Mouse (Mus musculus) retina, postnatal 7 days (tissue): ENCODE measurements at regions not wholly inside any gene's neighbourhood (a gene's known extent, or its start where the extent isn't known, plus 50 kb on each side); places are given as distances from the start of the nearest gene placed in this dataset.
A peak's percentile ranks its signal among the peaks of the same experiment; 100 is the strongest.

ENCODE experiments used
- DNase-seq: peaks from one replicate; pipeline ENCODE4 v3.0.0-alpha.2; 2012; ENCODE audit warnings: low read depth, low spot score

DNA sequence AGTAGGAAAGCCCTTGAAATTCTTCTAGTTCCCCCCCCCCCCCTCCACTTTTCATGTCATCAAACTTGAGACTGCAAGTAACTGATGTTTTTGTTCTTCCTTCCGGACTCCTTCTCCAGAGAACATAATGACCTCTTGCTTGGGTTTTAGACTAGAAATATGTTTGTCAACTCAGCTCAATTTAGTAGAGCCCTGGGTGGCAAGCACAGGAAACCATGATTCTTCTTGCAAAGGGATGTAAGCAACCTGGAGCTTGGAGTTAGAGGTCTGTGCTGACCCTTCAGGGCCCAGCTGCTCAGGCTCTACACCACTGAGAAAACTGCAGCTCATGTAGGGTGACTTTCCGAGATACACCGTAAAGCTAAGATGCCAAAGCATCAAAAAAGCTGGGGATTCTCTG lies 127.2 kb upstream of the Meis1 start:
- no peak for DNase-seq

DNA sequence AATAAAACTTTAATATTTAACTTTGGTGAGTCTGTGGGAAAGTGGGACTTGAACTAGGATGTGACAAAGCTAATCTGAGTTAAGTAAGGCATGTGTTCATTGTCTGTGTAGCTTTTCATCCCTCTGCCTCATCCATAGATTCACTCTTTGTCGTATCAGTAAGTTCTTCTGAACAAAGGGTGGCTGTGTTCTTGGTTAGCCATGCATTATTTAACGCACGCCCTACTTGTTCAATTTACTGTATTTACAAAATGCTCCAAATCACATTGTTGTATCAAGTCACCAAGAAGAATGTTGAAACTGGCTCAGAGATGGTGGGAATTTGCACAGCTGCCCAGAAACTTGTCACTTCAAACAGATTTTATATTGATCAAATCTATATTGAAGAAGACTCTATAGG lies 132.2 kb upstream of the Meis1 start:
- no peak for DNase-seq

DNA sequence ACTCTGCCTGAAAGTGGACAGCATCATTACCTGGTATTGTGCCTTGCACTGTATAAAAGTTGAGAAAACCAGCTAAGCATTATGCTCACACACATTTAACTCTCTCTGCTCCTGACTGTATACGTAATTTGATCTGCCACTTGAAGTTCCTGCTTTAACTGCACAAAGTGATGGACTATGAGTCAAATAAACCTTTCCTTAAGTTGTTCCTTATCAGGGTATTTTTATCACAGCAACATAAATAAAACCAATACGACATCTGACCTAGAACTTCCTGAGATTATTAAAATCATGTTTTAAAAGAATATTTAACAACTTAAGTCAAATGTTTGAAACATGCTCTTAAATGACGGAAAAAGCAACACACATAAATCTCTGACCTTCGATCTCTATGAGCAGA lies 134.9 kb upstream of the Meis1 start:
- no peak for DNase-seq

DNA sequence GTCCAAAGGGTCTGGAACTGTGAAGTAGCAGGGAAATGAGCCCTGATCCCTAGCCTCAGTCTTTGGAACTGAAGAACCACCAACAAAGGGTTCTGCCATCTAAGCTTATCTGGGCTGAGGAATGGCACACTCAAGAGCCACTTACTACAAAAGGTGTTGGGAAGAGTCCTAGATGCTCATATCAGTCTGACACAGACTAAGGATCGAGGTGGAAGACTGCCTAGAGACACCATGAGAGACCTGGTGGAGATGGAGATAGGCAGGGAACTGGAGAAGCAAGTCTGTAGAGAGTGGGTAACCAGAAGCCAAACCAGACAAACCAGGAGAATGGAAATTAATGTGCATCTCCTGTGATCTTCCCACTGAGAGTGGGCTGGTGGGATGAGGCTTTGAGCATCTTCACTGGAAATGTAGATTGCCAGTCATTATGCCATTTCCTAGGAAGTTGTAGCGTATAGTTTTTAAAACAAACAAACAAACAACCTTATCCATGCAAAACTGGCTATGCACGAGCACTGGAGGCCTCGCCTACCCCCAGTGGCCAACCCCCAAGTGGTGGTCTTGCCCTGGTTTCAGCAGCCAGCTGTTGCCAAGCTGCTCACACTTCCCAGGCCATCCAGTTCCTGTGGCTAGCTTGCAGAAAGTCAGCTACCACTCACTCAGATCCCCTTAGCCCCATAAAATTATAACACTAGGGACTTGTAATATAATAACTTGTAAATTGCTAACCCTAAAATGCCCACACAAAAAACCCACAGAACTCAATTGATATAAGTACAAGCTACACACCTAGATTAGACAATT lies 136.2 kb upstream of the Meis1 start:
- no peak for DNase-seq

DNA sequence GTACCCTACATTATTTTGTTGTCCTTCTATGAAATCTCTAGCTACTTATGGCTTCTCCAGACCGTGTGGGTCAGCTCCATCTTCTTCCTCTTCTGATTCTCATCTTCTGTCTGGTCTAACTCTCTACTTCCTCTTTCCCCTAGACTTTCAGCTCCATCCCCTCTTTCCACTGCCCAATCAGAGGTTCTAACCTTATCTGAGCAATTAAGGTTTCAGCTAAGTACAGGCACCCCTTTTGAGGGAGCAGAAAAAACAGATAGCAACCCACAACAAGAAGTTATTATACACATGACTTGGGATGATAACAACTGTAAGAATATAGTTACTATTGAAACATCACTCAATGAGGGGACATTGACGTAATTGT lies 136.8 kb upstream of the Meis1 start:
- DNase-seq, result no peak

DNA sequence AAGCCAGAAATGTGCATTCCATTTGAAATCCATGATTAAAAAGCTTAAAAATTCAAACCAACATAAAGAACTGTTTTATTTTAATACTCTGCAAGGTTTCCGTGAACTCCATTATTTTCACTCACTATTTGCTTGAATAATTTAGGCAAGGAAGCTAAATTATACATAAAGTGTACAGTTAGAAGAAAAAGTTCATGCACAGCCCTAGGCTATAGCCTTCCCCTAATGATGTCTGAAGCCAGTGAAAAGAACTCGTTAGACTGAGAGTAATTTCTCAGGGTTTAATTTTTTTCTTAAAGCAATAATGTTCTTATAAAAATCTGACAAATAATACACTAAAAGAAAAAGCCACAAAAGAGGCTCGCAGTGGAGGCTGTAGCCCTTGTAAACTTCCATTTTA lies 141.4 kb upstream of the Meis1 start:
- no peak for DNase-seq

DNA sequence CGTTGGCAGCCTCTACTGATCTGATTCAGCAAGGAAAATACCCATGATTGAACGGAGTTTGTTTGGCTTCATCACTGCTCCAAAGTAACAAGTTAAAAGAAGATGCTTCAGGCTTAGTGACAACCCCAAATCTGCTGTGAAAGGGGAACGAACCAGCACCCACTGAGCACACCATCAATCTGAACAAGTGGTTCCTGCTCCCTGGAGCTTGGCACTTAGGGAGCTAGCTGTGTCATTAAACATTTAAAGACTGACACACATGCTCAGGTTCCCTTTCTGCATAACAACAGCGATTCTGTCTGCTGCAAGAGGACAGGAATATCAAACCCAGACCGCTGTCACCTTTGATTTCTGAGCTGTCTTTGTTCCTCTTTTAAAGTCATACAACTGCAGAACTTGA lies 141.9 kb upstream of the Meis1 start:
- DNase-seq, result no peak

DNA sequence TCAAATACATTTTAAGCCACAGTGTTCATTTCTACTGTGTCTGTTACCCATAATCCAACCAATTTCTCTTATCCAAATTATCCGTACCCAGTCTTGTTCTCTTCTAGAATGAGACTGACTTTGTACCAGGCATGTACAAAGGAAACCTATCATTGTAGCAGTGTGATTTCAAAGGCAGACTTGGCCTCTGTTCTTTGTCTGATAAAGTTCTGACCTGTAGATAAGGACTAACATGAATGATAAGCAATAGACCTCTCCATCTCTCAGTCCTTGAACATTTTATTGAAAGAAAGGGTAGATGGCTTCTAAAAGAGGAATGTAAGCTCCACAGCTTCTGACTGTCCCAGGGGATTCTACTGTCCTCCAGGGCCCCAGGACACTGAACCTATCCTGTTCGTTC lies 152.2 kb upstream of the Meis1 start:
- DNase-seq, result no peak

DNA sequence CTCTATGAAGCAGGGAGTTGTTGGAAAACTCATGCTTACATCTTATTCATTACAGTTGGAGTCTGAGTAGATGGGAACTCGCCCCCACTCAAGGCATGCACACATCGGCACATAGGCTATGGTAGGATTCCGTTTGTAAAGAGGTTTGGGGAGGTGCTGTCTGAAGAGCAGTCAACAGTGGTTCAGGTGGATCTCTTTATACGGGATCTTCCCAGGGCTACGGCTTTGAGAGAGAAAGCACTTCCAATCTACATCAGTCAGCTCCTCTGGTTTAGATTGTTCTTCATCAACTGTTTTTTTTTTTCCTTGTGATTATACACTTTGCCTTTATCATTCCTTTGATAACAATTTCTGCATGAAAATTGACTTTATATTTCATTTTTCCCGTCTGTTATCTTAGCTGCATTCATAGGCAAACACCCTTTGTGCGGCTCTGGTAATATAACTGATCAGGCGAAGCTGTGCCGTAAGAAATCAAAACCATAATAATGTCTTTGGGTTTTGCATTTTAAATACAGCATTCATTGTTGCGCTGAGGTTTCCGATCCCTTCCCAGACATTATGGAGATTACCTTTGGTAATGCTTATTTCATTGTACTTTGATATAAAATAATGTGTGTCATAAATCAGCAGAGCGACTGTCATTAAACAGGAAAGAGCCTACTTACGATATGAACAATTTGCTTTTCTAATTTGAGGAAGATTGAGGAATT lies 155.7 kb upstream of the Meis1 start:
- no peak for DNase-seq

DNA sequence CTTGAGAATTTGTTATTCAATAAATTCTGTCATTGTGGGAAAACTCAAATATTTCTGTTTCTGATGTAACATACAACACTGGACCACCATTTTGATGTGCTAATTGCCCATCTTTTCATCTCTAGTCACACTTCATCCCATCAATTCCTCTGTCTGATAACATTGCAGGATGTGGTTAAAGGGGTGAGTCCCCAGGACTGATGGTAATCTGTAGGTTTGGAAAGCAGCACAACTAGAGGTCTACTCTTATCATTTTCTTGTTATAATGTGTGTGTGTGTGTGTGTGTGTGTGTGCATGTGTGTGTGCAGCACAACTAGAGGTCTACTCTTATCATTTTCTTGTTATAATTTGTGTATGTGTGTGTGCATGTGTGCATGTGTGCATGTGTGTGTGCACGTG lies 160.5 kb upstream of the Meis1 start:
- DNase-seq, result no peak

DNA sequence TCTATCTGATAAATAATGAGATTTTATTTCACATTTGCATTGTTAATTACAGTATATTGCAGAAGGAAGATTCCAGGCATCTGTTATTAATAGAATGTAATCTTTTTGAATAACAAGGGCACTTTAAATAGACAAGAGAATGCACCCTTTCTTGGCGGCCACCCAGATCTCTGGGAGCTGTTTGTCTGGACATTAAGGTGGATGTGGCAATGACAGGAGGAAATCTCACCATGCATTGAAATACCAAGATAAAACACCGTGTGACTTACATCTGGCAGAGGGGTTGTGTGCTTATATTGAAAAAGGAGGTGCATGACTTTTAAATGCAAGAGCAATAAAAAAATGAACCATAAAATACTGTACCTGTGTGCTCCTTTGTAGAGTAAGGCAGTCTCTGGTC lies 171.0 kb upstream of the Meis1 start:
- no peak for DNase-seq

DNA sequence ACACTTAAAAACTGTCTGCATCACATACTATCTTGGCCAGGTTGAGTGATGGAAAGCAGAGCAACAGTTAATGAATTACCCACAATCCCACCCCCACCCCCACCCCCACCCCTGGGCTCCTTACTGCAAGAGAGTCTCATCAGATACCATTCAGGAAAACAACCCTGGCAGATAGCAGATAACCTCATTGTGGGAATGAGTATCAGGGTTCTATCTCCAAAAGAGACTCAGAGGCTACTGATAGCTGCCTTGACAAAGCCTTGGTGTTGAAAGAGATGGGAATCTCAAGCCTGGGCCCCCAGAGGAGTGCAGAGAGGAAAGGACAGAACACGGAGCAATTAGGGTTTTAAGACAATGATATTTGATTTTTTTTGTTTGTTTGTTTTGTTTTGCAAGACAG lies 175.7 kb upstream of the Meis1 start:
- DNase-seq, result no peak

DNA sequence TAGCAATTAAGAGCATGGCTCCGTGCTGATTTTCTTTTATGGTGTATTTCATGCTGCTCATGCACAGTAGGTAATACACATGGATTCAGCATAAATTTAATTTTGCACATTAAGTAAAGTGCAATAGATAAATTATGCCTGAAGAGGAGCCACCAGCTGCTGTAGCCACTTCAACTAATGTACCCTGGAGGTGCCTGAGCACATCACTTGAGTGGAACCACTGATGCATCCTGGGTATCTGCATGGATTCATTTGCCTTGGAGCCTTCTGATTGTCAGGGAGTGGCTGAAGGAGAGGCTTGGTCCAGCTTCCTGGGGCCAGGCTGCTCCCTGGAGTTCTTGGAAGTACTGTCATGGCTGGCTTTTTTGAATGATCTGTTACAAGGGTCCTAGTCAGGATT lies 179.0 kb upstream of the Meis1 start:
- no peak for DNase-seq

DNA sequence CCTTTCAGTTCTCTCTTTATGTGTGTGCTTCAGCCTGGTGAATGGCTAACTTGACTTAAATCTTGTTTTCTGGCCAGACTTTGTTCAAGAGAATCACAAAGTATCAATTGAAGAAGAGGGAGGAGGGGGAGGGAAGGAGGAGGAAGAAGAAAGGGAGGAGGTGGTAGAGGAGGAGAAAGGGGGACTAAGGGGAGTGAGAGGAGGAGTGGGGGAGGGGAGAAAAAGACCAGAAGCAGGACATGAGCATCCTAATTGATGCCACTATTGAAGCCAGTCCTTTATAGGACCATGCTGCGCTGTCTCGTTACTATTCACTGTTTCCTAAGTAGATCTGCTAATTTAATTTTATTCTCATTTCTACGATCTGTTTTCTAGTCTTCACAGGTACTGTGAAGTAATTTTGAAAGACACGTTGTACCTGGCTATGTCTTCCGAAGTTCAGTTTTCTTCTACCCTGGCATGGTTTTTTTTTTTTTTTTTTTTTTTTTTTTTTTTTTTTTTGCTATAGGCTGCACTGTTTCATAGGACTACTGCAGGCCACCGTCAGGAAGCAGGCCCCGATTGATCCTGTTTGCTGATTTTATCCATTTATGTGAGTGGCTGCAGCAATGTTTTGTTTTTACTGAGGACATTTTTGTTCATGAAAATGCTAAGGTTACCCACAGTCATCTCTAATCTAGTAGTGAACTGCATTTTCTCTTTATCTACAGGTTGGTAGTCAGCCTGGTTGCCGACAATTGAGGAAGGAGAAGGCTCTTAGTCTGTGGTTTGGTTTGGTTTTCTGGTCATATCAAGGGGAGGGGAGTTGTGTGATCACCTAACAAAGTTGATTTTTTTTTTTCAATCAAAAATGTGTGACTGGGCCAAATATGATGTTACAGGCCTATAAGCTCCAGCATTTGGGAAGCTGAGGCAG lies 184.1 kb upstream of the Meis1 start:
- DNase-seq, result no peak

DNA sequence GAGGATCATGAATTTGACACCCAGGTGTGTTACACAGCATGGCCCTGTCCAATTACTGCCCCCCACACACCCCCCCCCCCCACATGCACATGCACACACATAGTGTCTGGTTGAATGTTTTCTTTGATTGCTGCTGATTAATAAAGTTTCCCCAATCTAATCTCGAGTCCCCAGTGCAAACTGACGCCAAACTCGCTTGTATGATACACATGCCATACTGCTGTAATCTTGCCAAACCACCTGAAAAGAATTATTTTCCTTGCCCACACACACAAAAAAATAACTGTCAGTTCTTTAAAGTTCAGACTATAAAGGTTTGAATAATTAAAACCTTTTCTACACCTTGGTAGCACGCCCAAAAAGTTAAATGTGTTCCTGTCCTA lies 184.7 kb upstream of the Meis1 start:
- DNase-seq, result no peak

DNA sequence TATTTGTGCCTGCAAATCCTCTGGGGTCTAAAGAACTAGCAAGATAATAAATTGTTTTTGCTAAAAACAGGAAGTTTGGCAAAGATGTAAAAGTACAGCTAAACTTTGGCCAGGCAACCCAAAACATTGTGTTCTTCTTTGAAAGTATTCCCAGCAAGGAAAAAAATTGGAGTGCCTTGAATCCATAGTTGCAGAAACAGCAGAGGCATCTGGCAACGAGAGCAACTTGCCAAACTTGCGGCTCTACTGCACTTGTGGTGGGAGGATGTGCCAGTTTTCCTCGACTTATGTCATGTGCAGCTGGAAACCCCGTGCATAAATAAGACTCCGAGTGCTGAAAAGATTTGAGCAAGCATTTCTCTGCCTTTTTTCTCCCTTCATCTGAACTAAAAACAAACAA lies 185.2 kb upstream of the Meis1 start:
- no peak for DNase-seq

DNA sequence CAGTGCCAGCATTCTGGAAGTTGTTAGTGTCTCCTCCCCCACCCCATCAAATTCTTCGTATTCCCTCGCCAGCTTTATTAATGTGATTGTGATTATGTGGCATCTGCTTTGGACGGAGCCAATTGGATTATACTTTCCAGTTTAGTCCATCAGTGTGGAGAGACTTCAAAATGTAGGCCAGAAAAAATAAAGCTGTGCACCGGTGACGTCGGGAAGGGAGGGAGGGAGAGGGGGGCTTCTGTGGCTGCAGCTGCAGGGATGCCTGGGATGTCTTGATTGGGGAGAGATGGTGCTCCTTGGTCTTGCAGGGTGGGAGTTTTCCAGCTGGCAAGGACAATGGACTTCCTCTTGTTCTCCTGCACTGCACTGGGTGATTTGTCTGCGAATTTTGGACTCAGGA lies 185.7 kb upstream of the Meis1 start:
- DNase-seq, result peak; percentile 30

DNA sequence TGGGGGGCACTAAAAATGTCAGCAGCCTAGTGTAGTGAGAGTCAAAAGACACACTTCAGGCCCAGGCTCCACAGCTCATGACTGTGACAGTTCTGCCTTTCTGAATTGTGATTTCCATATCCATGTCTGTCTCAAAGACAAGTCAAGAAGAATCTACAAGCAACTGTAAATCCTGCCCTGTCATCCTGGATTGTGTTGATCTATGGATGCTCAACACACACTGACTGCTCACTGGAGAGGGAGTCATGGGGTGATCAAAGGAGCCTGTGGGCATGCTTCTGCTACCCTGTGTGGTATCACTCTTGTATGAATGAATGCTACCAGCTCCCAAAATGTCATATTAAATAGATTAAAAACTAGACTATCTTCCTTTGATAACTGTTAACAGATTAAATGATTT lies 186.4 kb upstream of the Meis1 start:
- DNase-seq, result no peak

DNA sequence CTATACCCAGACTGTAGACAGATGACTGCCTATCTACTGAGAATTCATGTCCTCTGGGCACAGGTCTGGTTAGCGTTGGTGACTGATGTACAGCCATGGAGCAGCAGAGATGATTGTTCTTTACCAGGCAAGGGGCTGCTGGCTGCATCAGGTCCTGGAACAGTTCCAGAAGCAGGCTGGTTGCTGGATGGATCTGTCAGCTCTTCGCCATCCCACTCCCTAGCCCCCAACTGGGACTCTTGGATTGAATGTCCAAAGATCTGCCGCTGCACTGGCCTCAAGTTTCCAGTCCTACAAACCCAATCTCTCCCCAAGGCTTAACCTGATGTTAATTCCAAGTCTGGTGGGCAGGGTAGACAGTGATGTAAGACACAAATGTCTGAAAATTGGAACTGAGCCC lies 200.7 kb upstream of the Meis1 start:
- no peak for DNase-seq

DNA sequence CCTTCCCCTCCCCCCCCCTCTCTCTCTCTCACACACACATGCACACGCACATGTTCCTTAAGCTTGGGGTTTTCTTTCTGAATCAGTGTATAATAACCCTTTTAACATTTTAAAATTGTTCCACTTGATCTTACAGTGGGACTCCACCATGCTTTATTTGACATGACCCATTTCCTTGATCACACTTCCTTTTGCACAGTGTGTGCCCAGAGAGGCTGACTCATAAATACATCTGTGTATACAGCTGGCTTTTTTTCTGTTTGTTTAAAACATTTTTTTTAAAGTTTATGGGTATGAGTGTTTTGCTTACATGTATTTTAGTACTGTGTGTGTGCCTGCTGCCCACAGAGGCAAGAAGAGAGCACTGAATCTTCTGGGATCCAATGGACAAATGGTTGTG lies 202.7 kb upstream of the Meis1 start:
- no peak for DNase-seq

DNA sequence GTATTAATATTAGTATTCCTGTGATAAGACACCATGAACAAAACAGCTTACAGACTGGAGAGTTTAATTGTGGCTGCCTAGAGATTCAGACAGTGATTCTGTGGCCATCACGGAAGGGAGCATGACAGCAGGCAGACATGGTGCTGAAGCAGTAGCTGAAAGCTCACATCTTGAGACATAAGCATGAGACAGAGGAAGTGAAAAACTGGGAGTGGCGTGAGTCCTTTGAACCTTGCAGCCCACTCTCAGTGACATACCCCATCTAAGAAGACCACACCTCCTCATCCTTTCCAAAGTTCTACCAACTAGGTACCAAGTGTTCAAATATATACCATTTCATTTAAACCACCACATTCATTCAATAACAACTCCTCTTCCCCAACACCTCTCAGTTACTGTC lies 208.0 kb upstream of the Meis1 start:
- no peak for DNase-seq

DNA sequence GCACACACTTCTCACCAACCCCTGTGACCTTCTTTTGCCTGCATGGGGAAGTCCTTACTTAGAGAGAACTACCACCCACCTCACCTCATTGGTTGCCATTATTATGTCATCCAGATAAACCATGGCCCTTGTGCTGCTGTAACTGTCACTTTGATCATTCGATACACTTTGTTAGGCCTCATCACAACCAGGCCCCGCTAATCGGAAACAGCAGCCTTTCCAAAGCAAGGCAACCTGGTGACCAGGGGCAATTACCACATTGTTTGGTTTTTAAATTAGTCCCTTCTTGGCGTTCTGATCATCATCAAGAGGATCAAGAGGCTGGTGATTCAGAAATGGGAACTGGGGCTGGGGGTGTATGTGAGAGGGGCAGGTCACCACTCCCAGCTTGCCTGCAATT lies 208.9 kb upstream of the Meis1 start:
- no peak for DNase-seq
